Mouse (Mus musculus): ENCODE results near the gene Reps2.

Gene Reps2

DNA sequence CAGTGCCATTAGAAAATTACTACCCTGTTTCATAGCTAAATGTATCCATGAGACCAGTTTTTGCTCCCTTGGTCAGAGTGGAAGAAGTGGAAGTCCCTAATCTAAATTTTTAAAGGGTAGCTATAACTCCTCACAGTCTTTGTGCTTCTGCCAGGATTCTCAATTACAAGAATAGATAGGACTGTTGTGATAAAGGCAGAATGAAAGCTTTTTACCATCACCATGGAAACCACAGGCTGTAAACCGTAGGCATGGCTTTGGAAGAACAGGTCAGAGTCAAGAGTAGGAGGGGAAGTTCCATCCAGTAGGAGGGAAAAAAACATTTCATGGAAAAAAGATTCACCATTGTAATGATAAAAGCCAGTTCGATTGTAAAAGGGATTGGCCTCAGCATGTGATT, 147.0 kb downstream of the Reps2 start:
- no peak for DNase-seq (ENCODE audit: low spot score)

- no peak for DNase-seq (ENCODE audit: low spot score)
Observed at GRCm38 (mm10) chrX:162488630-162489029, 154.8 kb downstream of the Reps2 start.

- no peak for DNase-seq (ENCODE audit: low spot score)
Observed at GRCm38 (mm10) chrX:162487734-162488133, 155.7 kb downstream of the Reps2 start.

GRCm38 (mm10) chrX:162470213-162470612, 173.2 kb downstream of the Reps2 start:
- peak; percentile 53 for DNase-seq (ENCODE audit: low spot score)

DNA sequence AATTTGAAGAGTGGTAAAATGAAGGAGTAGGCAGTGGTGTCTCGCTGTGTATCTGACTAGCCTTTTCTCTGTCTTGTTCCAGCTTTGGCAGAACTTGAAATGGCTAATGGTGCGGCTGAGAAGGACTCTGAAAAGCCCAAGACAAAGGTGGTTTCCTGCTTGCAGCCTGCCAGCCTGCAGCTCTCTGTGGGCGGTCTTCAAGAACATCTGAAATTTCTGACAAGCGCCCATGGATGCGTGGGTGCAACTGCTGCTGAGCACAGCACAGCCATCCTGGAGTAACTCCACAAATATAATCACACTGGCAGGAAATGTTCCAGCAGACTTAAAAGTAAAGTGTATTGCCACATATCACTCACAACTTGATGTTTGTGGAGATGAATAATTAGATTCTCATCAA, 181.3 kb downstream of the Reps2 start:
- DNase-seq (ENCODE audit: low spot score) = no peak

DNA sequence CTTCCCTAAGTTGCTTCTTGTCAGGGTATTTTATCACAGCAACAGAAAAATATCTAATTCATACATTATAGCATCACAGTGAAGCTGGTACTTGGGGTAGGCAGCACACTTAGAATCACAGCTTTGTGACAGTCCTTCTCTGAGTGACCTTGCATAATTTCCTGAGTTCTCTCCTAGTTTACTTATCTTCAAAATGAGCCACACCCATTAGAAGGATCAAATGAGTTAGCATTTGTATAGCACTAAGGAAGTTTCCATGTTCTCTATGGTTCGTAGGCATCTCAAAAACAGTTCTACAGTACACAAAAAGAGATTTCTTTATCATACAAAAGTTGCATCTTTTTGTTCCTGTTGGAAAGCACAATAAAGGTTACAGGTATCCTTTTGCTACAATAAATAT, 187.0 kb downstream of the Reps2 start:
- DNase-seq (ENCODE audit: low spot score) = peak; percentile 29

DNA sequence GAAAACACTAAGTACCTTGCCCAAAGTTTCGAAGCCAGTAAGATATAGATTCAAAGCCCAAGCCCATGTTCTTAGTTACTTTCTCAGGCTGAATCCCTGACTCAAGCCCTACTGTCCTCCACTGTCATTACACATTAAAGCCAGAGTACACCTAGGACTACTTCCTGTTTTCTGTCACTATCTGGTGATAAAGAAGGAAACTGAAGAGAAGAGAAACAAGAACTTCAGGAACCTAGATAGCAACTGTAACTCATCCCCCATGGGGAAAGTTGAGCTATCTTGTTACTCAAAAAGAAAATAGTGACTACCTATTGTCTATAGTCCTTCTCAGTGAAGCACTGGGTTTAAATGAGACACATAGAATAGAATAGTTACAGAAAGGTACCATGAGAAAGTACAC, 188.1 kb downstream of the Reps2 start:
- no peak for DNase-seq (ENCODE audit: low spot score)

DNA sequence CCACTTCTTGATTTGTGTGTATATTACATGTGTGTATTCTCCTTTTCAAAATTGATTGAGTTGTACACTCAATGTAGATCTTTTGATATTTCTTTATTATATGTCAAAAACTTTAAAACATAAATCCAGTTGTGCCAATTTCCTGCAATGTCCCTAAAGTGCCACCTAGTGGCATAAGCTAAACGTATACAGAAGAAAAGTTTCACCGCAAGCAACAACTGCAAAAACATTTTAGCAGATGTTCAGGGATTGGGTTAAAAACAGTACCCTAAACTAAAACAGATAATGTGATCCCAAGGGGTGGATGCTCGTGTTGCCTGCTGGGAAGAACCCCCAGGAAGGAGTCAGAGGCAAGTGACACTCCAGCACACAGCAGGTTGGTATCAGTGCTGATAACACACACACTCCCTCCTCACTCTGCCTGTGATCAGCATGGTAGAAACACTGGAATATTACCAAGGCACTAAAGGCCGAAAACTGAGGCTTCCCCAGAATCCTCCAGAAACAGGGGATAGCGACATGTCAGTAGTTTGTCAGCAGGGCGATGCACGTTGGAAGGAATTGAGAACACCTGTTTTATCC, 189.5 kb downstream of the Reps2 start:
- DNase-seq (ENCODE audit: low spot score) = peak; percentile 23

GRCm38 (mm10) chrX:162452642-162453041, 190.8 kb downstream of the Reps2 start:
- no peak for DNase-seq (ENCODE audit: low spot score)

DNA sequence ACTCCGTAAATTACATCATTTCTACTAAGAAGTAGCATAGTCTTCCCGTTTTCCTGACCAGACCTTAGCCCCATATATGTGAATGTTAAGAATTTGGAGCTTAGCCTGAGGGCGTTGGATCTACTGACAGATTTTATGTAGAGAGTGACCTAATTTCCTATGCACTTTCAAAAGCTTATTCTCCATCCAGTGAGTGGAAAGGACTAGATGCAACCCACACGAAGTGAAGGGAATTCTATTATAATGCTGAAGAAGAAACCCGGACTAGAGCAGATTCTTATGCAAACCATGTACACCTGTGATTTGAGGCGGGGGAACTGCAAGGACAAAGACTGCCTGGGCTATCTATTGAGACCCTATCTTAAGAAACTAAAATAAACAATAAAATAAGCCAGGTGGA, 195.5 kb downstream of the Reps2 start:
- no peak for DNase-seq (ENCODE audit: low spot score)

DNA sequence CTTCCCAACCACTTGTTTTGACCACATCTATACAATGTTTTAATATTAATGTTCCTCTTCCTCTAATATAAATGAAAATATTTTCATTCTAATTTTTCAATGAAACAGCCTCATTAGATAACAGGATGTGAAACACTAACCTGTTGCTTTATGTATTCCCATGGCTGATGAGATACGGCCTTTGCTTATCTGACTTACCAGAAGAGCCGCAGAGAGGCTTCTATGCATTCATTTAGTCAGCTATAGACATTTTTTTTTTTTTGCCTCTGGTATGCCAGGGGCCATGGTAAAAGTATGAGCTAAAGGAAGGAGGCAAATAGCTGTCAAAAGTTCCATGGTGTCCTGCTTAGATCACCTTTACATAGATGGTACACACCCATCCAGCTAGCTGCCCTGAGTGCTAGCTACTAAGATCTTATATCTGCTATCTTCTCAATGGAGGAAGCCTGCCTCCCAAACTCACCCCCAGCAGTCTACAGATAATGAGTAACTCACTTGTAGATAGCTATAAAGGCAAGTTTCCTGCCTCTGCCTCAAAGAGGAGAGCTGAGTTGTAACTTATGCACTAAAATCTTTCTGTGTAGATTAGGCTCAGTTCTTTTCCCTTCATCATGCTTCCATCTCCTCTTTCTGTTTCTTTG, 196.7 kb downstream of the Reps2 start:
- DNase-seq (ENCODE audit: low spot score) = no peak

GRCm38 (mm10) chrX:162443387-162443786, 200.1 kb downstream of the Reps2 start:
- no peak for DNase-seq (ENCODE audit: low spot score)

- DNase-seq (ENCODE audit: low spot score) = no peak
Observed at GRCm38 (mm10) chrX:162442970-162443369, 200.5 kb downstream of the Reps2 start.

DNA sequence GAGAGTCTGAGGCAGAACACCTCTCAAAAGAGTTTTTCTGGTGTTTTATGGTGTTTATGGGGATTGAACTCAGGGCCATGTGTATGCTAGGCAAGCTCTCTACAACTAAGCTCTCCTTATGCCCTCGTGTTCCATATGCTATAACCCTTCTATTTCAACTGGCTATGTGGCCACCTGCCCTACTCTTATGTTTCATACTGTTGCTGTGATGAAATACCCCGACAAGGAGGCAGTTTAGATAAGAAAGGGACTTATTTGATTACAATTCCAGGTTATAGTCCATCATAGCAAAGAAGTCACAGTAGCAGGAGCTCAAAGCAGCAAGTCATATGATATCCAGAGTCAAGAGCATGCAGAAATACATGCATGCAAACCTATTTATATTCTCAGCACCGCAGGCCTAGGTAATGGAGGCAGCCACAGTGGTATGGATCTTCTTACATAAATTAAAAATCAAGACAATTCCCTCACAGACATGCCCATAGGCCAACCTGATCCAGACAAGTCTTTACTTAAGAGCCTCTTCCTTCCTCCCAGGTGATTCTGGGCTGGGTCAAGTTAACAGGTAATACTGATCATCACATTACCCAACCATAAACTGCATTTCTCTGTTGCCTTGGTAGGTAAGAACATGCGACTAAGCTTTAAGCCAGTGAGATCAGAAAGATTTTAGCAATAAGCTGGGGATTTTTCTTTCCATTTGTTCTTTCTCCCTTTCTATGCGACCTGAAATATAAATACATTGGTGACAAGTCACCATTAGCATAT, 210.5 kb downstream of the Reps2 start:
- DNase-seq (ENCODE audit: low spot score) = no peak

DNA sequence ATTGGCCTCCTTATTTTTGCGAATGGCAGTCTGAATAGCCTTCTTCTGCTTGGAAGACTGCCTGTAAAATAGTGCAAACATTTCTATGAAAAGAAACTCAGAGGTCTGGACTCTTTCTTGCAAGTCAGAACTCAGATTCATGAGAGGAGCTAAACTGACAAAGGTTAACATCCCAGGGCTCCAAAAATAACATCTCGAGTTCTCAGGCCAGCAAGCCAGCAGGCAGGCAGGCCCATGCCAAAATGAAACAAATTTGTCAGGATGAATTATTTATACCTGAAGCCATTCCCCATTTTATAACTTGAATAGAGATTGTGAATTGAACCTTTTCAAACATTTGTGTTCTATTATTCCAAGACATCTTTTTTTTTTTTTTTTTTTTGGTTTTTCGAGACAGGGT, 215.8 kb downstream of the Reps2 start:
- DNase-seq (ENCODE audit: low spot score) = no peak

GRCm38 (mm10) chrX:162419431-162419830, 224.0 kb downstream of the Reps2 start:
- no peak for DNase-seq (ENCODE audit: low spot score)

DNA sequence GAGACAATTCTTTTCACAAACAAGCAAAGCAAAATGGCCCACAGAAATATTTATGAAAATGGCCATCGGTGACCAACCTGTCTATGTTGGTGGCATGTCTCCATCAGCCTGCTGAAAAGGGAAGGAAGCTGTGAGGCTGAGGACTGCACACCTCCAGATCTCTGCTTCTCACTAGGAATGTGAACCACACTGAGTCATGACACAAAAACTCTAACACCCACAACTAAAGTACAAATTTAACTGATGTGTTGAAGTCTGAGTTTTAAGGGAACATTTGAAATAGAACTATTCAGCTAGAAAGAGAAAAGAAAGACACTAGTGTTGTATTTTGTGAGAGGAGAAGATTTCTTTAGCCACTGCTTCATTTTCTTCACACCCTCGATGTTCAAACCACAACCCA, 230.3 kb downstream of the Reps2 start:
- no peak for DNase-seq (ENCODE audit: low spot score)

- DNase-seq (ENCODE audit: low spot score) = no peak
Observed at GRCm38 (mm10) chrX:162407291-162407690, 236.2 kb downstream of the Reps2 start.

DNA sequence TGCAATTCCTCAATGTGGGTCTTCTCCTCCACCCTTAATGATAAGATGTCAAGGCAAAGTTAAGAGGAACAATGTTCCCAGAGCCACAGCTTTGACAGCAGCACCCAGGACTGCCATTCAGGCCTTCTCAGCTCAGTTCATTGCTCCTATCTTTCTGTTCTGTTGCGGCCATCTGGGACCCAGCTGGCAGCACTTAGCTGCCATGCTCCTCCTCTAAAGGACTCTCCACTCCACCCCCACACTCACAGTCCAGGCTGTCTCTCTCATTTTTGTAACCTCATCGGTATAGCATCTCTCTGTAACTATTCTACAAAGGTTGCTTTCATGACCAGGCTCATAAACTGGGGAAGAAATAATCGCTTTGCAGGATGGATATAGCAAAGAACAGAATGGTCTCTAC, 241.0 kb downstream of the Reps2 start:
- no peak for DNase-seq (ENCODE audit: low spot score)

DNA sequence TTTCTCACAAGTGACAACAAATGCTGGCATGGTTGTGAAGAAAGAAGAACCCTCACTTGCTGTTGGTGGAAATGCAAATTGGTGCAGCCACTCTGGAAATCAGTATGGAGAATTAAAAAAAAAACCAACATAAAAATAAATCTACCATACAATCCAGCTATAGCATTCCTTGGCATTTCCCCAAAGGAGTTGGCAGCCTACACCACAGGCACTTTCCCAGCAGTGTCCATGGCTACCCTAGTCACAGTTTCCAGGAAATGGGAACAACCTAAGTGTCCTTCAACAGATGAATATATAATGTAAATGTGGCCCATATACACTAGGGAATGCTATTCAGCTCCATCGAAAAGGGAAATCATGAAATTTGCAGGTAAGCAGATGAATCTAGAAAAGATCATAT, 262.7 kb downstream of the Reps2 start:
- DNase-seq (ENCODE audit: low spot score) = no peak

- no peak for DNase-seq (ENCODE audit: low spot score)
Observed at GRCm38 (mm10) chrX:162363206-162363605, 280.2 kb downstream of the Reps2 start.
